Mouse (Mus musculus): ENCODE data around the gene Hist1h2ao. TPM values are rescaled to one million over a fixed set of nuclear protein-coding genes. Genes with fewer than 3 reads are reported as not detected.
"Not testable (repeated sequence)": the region's sequence is repeated elsewhere in the genome, so short reads cannot be mapped to it uniquely, and the experiment has no call there.

Hist1h2ao gene
- polyA plus RNA-seq, 1 experiment from 2014 or later, result not detected

- Histone ChIP-seq H3K36me3 (no peaks in the 10 kb centered on the region), H3K9ac (no peak overlapping the region), H3K9me3 (no peaks in the 10 kb centered on the region), H3K4me1 (replicated peaks) (no peaks in the 10 kb centered on the region), H3K4me2 (no peak overlapping the region), H3K27ac (replicated peaks) (no peak overlapping the region), H3K27me3 (no peaks in the 10 kb centered on the region), H3K4me3 (no peak overlapping the region)
- ATAC-seq (ENCODE audit: low FRiP score, low read depth), result no peak
- 87% methylated on average over 3 of the region's 3 CpGs for WGBS
Measured at GRCm38 (mm10) chr13:21828511-21828910, 18.2 kb downstream of the Hist1h2ao start.

GRCm38 (mm10) chr13:21830344-21830743 is 20.1 kb downstream of the Hist1h2ao start:
- no peak overlapping the region for H3K9ac ChIP-seq
- H3K27ac ChIP-seq (replicated peaks), result no peak overlapping the region
- no peaks in the 10 kb centered on the region for H3K9me3 ChIP-seq
- H3K27me3 ChIP-seq, result no peaks in the 10 kb centered on the region
- H3K4me3 ChIP-seq, result no peak overlapping the region
- no peak for ATAC-seq (ENCODE audit: low FRiP score, low read depth)
- no peaks in the 10 kb centered on the region for H3K4me1 ChIP-seq (replicated peaks)
- no peak overlapping the region for H3K4me2 ChIP-seq
- WGBS, result 89% methylated on average over 10 of the region's 10 CpGs
- H3K36me3 ChIP-seq, result no peaks in the 10 kb centered on the region

GRCm38 (mm10) chr13:21831418-21832394 is 21.4 kb downstream of the Hist1h2ao start, which contains the start of gene Hist1h4n:
Gene Hist1h4n (minus strand): TSS chr13:21832196.
- H3K36me3 ChIP-seq; H3K9ac ChIP-seq; H3K27ac ChIP-seq (replicated peaks); H3K27me3 ChIP-seq; H3K9me3 ChIP-seq; H3K4me1 ChIP-seq (replicated peaks): not testable (repeated sequence)
- Histone ChIP-seq H3K4me2 (peak within 1 kb of the TSS; percentile 49), H3K4me3 (peak within 1 kb of the TSS; percentile 27)
- peak; percentile 90 for ATAC-seq (ENCODE audit: low FRiP score, low read depth)
- WGBS, result 0% methylated on average over 27 of the region's 58 CpGs

- H3K9me3 ChIP-seq; H3K4me1 ChIP-seq (replicated peaks); H3K36me3 ChIP-seq; H3K27ac ChIP-seq (replicated peaks); H3K4me2 ChIP-seq; H3K9ac ChIP-seq; H3K4me3 ChIP-seq; H3K27me3 ChIP-seq: not testable (repeated sequence)
- peak; percentile 98 for ATAC-seq (ENCODE audit: low FRiP score, low read depth)
- no CpG with 5 or more reads among the region's 24 CpGs for WGBS
Measured at GRCm38 (mm10) chr13:21833461-21833860, 23.2 kb downstream of the Hist1h2ao start, which contains the start of the genes Hist1h2ap and Hist1h2br. Gene Hist1h2ap (minus strand): TSS chr13:21833507. Gene Hist1h2br (plus strand): TSS chr13:21833743.

- not testable (repeated sequence) for H3K9me3 ChIP-seq; H3K4me3 ChIP-seq; H3K4me1 ChIP-seq (replicated peaks); H3K36me3 ChIP-seq; H3K27me3 ChIP-seq; H3K27ac ChIP-seq (replicated peaks); H3K9ac ChIP-seq; H3K4me2 ChIP-seq
- ATAC-seq (ENCODE audit: low FRiP score, low read depth), result peak; percentile 49; the same call in 1 of the 2 replicates
- WGBS, result no CpG with 5 or more reads among the region's 4 CpGs
Measured at GRCm38 (mm10) chr13:21840508-21840907, 30.2 kb downstream of the Hist1h2ao start.

- H3K4me2 ChIP-seq; H3K4me1 ChIP-seq (replicated peaks); H3K4me3 ChIP-seq; H3K27me3 ChIP-seq; H3K9ac ChIP-seq; H3K27ac ChIP-seq (replicated peaks); ATAC-seq (ENCODE audit: low FRiP score, low read depth); H3K9me3 ChIP-seq; H3K36me3 ChIP-seq: not testable (repeated sequence)
Measured at GRCm38 (mm10) chr13:21846356-21846755, 36.1 kb downstream of the Hist1h2ao start.

- no peak for ATAC-seq (ENCODE audit: low FRiP score, low read depth)
- H3K36me3 ChIP-seq, result no peaks in the 10 kb centered on the region
- no peaks in the 10 kb centered on the region for H3K4me1 ChIP-seq (replicated peaks)
- no peak overlapping the region for H3K4me2 ChIP-seq
- H3K9ac ChIP-seq, result no peak overlapping the region
- 21% methylated on average over 8 of the region's 8 CpGs for WGBS
- no peaks in the 10 kb centered on the region for H3K9me3 ChIP-seq
- H3K27ac ChIP-seq (replicated peaks), result no peak overlapping the region
- H3K27me3 ChIP-seq, result no peaks in the 10 kb centered on the region
- no peak overlapping the region for H3K4me3 ChIP-seq
Measured at GRCm38 (mm10) chr13:21847883-21848282, 37.6 kb downstream of the Hist1h2ao start.

GRCm38 (mm10) chr13:21850696-21851095 is 40.4 kb downstream of the Hist1h2ao start:
- not testable (repeated sequence) for H3K9me3 ChIP-seq; H3K4me1 ChIP-seq (replicated peaks); H3K4me3 ChIP-seq; H3K27ac ChIP-seq (replicated peaks); H3K9ac ChIP-seq; H3K27me3 ChIP-seq; H3K4me2 ChIP-seq; ATAC-seq (ENCODE audit: low FRiP score, low read depth); H3K36me3 ChIP-seq
- 14% methylated on average over 1 of the region's 1 CpGs for WGBS

GRCm38 (mm10) chr13:21852215-21852945 is 42.1 kb downstream of the Hist1h2ao start:
- 67% methylated on average over 3 of the region's 3 CpGs for WGBS
- no peak for ATAC-seq (ENCODE audit: low FRiP score, low read depth)
- Histone ChIP-seq H3K27ac (replicated peaks) (no peak overlapping the region), H3K9ac (no peak overlapping the region), H3K27me3 (no peaks in the 10 kb centered on the region), H3K36me3 (no peaks in the 10 kb centered on the region), H3K4me3 (no peak overlapping the region), H3K4me1 (replicated peaks) (no peaks in the 10 kb centered on the region), H3K4me2 (no peak overlapping the region), H3K9me3 (no peaks in the 10 kb centered on the region)

- Histone ChIP-seq H3K27me3 (no peaks in the 10 kb centered on the region), H3K9me3 (no peaks in the 10 kb centered on the region), H3K4me1 (replicated peaks) (no peaks in the 10 kb centered on the region), H3K9ac (no peak overlapping the region), H3K27ac (replicated peaks) (no peak overlapping the region), H3K36me3 (no peaks in the 10 kb centered on the region), H3K4me2 (peak overlapping the region; percentile 56), H3K4me3 (peak overlapping the region; percentile 49)
- WGBS, result 1% methylated on average over 11 of the region's 11 CpGs
- peak; percentile 87 for ATAC-seq (ENCODE audit: low FRiP score, low read depth)
Measured at GRCm38 (mm10) chr13:21855146-21855545, 44.9 kb downstream of the Hist1h2ao start.

GRCm38 (mm10) chr13:21855698-21856162 is 45.5 kb downstream of the Hist1h2ao start:
- under 1% methylated on average over 15 of the region's 15 CpGs for WGBS
- ATAC-seq (ENCODE audit: low FRiP score, low read depth), result peak; percentile 56; the same call in 1 of the 2 replicates
- H3K4me1 ChIP-seq (replicated peaks), result no peaks in the 10 kb centered on the region
- H3K4me2 ChIP-seq, result peak overlapping the region; percentile 56
- no peaks in the 10 kb centered on the region for H3K27me3 ChIP-seq
- H3K27ac ChIP-seq (replicated peaks), result peak overlapping the region; percentile 55
- H3K9ac ChIP-seq, result peak overlapping the region; percentile 45
- H3K4me3 ChIP-seq, result peak overlapping the region; percentile 49
- H3K9me3 ChIP-seq, result no peaks in the 10 kb centered on the region
- H3K36me3 ChIP-seq, result no peaks in the 10 kb centered on the region
